Mouse (Mus musculus): ENCODE results near the gene Dapk3.

- TF ChIP-seq CEBPB (IDR thresholded peaks at IDR 0.05; ENCODE audit: low read depth) (no peak), USF1 (IDR thresholded peaks at IDR 0.05; ENCODE audit: low read depth) (no peak), CTCF (IDR thresholded peaks at IDR 0.05; ENCODE audit: control insufficient read depth, insufficient read depth, insufficient read length) (no peak), MAX (IDR thresholded peaks at IDR 0.05) (no peak)
These were observed 7.0 kb downstream of the Dapk3 start for GRCm38 (mm10) chr10:81189821-81190220.
